Mouse (Mus musculus) testis, adult 2 months (tissue): ENCODE measurements around the gene Tctex1d1. TPM values are rescaled to one million over a fixed set of nuclear protein-coding genes. Genes with fewer than 3 reads are reported as not detected.
A peak's percentile ranks its signal among the peaks of the same experiment; 100 is the strongest.

ENCODE experiments used
- H3K27ac ChIP-seq: fragments of 200-500 bp; 2 replicates; pipeline ENCODE4 v1.5.1; 2012; ENCODE audit warnings: low read depth, low read length; ENCODE audit not compliant: control insufficient read depth, insufficient read depth
- H3K27me3 ChIP-seq: fragments of 200-500 bp; 2 replicates; pipeline ENCODE4 v1.6.1; 2012; ENCODE audit warnings: mild to moderate bottlenecking, low read length, moderate library complexity; ENCODE audit not compliant: control insufficient read depth, insufficient read depth
- H3K36me3 ChIP-seq: fragments of 200-500 bp; 2 replicates; pipeline ENCODE4 v1.6.1; 2012; ENCODE audit warnings: mild to moderate bottlenecking, low read length; ENCODE audit not compliant: control insufficient read depth, insufficient read depth
- H3K4me1 ChIP-seq: fragments of 200-500 bp; 2 replicates; pipeline ENCODE4 v1.6.1; 2012; ENCODE audit warnings: low read length; ENCODE audit not compliant: control insufficient read depth, insufficient read depth
- H3K4me3 ChIP-seq: fragments of 200-500 bp; 2 replicates; pipeline ENCODE4 v1.5.1; 2012; ENCODE audit warnings: low read depth, mild to moderate bottlenecking, low read length, moderate library complexity, mixed read lengths; ENCODE audit not compliant: control insufficient read depth
- CTCF ChIP-seq: fragments of 200-500 bp; IDR thresholded peaks from 2 replicates; pipeline ENCODE4 v1.5.1; 2012; ENCODE audit warnings: low read depth, mild to moderate bottlenecking, inconsistent platforms, low read length, moderate library complexity; ENCODE audit not compliant: control insufficient read depth, insufficient read depth, insufficient replicate concordance
- POLR2A ChIP-seq: fragments of 200-500 bp; IDR thresholded peaks from 2 replicates; pipeline ENCODE4 v1.6.1; 2012; ENCODE audit warnings: low read depth, mild to moderate bottlenecking, inconsistent platforms, low read length, moderate library complexity; ENCODE audit not compliant: control insufficient read depth
- polyA plus RNA-seq: library from polyadenylated mRNA; depleted of rRNA; stranded (reverse); fragments of >200 nt; gene quantifications from 2 replicates; pipeline ENCODE4 v1.2.3, GENCODE M21; 2012

Tctex1d1 gene
- polyA plus RNA-seq, 1 experiment, result 417 TPM

DNA sequence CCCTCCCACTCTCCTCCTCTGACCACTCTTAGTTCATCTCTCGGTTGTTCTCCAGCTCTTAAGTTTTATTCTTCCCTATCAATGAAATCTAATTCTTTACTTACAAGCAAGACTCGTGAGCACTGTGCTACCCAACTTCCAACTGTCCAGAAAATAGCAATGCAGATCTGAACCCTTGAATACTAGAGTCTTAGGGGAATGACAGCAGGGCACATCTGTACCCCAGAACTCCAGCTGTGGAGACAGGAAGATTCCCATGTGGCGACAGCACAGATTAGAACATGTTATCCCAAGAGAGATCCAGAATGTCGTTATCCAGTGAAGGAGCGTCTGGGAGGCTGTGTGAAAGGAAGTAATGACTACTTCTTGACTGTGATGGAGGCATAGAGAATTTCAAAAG lies 27.9 kb downstream of the Tctex1d1 start:
- H3K27me3 ChIP-seq, result no peaks in the 10 kb centered on the region
- H3K4me1 ChIP-seq, result no peaks in the 10 kb centered on the region
- H3K4me3 ChIP-seq, result peak overlapping the region; percentile 10; the same call in 1 of the 2 replicates
- no peak overlapping the region for H3K27ac ChIP-seq
- TF ChIP-seq POLR2A (no peak), CTCF (no peak)
- no peaks in the 10 kb centered on the region for H3K36me3 ChIP-seq

DNA sequence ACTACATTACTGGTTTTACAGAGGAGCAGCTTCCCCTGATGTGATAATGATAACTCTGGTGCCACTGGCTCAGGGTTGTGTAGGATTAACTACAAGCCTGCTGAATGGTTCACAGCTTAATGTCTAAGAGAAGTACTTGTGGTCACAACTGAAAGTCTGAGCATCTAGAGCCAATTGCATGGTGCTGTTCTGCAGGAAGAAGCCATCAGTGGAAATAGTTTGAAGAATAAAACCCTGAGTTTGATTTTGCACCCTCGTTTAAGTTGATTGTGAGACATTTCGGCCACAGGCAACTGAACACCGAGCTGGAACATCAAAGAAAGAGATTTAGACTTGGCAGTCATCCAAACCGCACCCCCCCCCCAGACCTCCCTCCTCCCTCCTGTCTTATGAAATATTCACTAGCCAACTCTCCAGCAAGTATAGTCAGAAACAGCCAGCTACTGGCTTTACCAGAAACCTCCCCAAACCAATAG lies 28.6 kb downstream of the Tctex1d1 start:
- Histone ChIP-seq H3K27ac (no peak overlapping the region), H3K27me3 (no peaks in the 10 kb centered on the region), H3K4me1 (no peaks in the 10 kb centered on the region), H3K36me3 (no peaks in the 10 kb centered on the region), H3K4me3 (no peak overlapping the region)
- no peak for TF ChIP-seq POLR2A
- TF ChIP-seq CTCF, result no peak

DNA sequence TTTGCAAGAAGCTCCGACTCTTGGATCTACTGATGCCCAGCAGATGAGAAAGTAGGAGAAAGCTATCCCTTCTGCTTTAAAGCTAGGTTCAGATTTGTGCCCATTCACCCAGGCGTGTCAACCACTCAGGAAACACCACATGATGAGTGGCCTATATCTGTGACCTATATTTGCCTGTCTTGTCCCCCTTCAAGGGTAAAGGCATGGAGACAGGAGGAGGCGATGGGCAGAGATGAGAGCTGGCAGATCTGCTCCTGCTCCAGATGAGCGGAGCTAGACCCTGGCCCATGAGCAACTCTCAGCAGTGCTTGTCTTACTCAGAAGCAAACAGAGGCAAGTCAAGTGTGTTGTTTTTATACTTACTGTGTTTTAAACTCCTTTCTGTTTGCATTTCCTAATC lies 32.3 kb downstream of the Tctex1d1 start:
- H3K4me3 ChIP-seq, result no peak overlapping the region

DNA sequence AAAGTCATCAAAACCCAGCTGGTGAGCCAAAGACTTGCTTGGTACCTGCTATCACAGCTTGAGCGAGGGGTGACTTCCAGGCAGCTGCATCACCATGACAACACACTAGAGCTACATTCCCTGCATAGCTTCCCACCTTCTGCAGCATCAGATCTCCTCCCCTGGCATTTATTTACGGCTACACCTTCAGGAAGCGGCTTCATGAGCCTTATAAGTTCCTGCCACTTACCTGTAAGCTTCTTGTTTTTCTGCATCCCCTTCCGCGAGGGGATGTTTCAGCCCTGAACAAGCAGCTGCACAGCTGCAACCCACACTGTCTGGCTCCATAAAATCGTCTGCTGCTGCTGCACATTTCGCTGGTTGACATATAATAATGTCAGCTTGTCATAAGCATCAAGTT lies 33.4 kb downstream of the Tctex1d1 start:
- no peaks in the 10 kb centered on the region for H3K36me3 ChIP-seq
- no peak overlapping the region for H3K4me3 ChIP-seq
- TF ChIP-seq CTCF (no peak), POLR2A (no peak)
- H3K27me3 ChIP-seq, result no peaks in the 10 kb centered on the region
- no peaks in the 10 kb centered on the region for H3K4me1 ChIP-seq
- H3K27ac ChIP-seq, result no peak overlapping the region

More for the DNA sequence above, 32.3 kb downstream of the Tctex1d1 start:
- Histone ChIP-seq H3K27ac (no peak overlapping the region), H3K27me3 (no peaks in the 10 kb centered on the region), H3K4me1 (no peaks in the 10 kb centered on the region), H3K36me3 (no peaks in the 10 kb centered on the region)
- no peak for TF ChIP-seq POLR2A

DNA sequence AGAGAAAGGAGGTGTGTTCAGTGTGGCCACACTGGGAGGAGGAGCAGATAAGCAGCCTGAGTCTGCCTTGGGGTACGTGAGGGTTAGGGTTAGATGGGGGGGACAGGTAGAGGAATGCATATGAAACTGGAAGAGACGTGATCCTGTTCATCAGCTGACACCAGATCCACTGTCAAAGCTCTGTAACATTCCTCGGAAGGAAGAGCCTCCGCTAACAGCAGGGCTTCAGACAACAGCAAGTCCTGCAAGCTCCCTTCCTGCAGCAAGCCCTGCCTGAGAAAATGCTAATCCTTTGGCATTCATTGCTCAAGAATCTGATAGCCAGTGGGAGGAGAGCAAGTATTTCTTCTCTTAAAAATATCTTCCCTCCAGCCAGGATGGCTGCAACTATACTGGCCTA lies 35.1 kb downstream of the Tctex1d1 start:
- H3K36me3 ChIP-seq, result no peaks in the 10 kb centered on the region
- no peak overlapping the region for H3K27ac ChIP-seq
- H3K27me3 ChIP-seq, result no peaks in the 10 kb centered on the region
- no peaks in the 10 kb centered on the region for H3K4me1 ChIP-seq
- no peak overlapping the region for H3K4me3 ChIP-seq
- TF ChIP-seq POLR2A, result no peak
- no peak for TF ChIP-seq CTCF

DNA sequence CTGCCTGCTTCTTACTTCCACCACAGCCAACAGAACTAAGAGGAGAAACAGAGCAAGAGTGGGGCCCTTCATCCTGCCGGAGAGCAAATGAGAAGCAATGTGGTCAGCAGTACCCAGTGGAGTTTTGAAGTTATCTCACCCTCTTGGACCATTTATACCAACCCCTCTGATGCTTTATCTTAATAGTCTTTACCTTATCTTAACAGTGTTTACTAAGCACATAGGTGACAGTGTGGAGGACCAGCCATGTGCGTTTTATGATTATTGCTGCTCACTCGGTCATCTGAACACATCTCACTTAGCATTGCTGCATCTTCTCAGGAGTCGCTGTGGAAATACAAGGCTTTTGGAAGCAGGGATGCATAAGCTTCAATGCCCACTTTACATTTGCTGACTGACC lies 48.2 kb downstream of the Tctex1d1 start, which contains the start of gene Insl5:
Gene Insl5, minus strand, starts transcription at position 222 of the 400 bp plus-strand sequence.
- no peak for TF ChIP-seq CTCF
- TF ChIP-seq POLR2A, result no peak
- Histone ChIP-seq H3K4me1 (no peaks in the 10 kb centered on the region), H3K4me3 (no peak within 1 kb of the TSS), H3K27ac (no peak within 1 kb of the TSS), H3K36me3 (no peaks in the 10 kb centered on the region), H3K27me3 (no peaks in the 10 kb centered on the region)

DNA sequence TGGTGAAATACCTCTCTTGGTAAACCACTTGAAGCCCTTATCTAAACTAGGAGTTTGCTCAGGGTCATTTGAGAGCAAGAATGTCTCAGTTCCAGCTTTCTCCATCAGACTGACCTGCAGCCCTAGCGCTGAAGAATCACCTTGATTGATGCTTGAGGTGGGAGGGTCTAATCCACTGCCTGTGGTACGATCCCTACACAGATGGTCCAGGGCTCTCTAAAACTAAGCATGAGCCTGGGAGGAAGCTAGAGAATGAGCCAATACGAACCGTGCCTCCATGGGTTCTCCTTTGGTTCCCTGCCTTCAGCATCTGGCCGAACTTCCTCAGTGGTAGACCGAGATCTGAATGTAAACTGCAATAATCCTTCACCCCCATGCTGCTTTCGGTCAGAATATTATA lies 49.3 kb downstream of the Tctex1d1 start:
- Histone ChIP-seq H3K4me3 (no peak overlapping the region), H3K36me3 (no peaks in the 10 kb centered on the region), H3K4me1 (no peaks in the 10 kb centered on the region), H3K27me3 (no peaks in the 10 kb centered on the region), H3K27ac (no peak overlapping the region)
- no peak for TF ChIP-seq POLR2A
- no peak for TF ChIP-seq CTCF

DNA sequence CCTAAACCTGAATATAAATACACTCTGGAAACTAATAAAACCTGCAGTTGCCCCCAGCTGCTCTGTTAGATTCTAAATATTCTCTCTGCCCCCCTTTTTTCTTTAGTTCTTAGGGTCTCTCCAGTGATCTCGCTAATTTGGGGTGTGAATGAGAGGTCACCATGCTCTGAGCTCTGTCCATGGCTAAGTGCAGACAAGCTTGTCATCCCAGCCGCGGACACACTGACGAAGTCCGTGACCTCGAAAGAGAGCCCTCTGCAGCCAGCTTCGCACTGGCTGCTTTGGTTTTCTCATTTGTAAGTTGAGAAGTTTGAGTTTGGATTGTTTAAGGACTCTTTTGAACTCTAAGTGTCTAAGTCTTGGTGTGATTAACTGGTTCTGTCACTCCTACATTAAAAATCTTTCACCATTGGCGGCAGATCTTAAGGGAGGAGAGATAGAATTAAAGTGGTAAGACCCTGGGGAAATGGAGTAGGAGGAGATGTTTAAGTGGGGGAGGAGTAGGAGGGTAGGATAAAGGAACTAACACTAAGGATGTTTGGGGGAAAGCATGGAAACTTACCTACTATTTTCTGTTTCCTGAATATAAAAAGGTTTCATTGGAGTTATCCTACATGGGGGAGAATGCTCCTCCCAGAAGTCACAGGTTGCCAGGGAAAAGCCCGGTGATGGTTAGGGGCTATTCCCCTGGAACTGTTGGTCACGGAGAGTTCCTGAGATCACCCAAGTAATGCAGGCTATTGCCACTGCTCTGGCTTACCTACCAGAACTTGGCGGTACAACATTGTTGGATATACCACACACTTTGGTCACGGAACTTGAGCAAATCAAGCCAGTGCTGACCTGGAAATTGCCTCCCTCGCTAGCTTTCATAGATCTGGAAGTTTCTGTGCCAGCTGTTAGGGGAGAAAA lies 50.0 kb downstream of the Tctex1d1 start:
- Histone ChIP-seq H3K27me3 (no peaks in the 10 kb centered on the region), H3K36me3 (no peaks in the 10 kb centered on the region), H3K4me3 (no peak overlapping the region), H3K4me1 (no peaks in the 10 kb centered on the region), H3K27ac (no peak overlapping the region)
- TF ChIP-seq CTCF, result no peak
- TF ChIP-seq POLR2A, result no peak
